Mouse (Mus musculus): ENCODE data around the gene Bicra. TPM values are rescaled to one million over a fixed set of nuclear protein-coding genes. Genes with fewer than 3 reads are reported as not detected.
A peak's percentile ranks its signal among the peaks of the same experiment; 100 is the strongest.

Gene Bicra
- polyA plus RNA-seq, 2 experiments = 0.83 to 1.8 TPM

GRCm38 (mm10) chr7:16048675-16049575 is 1.2 kb upstream of the Bicra start:
- Histone ChIP-seq H3K4me2 (ENCODE audit: low read depth) (peak overlapping the region; percentile 97), H3K9me3 (ENCODE audit: control insufficient read depth, low read length) (no peaks in the 10 kb centered on the region), H3K4me3 (ENCODE audit: insufficient read depth in 1 of 2, low read depth in 2 of 2, low read length in 2 of 2) (peak overlapping the region; percentile 73 to 91), H3K4me1 (replicated peaks; ENCODE audit: control insufficient read depth in 2 of 2, insufficient read depth in 2 of 2, low read length in 1 of 2) (peaks cover 29 to 39% of the 10 kb centered on the region in 2 experiments), H3K27ac (peak overlapping the region; percentile 86), H3K9ac (replicated peaks) (peak overlapping the region; percentile 96), H3K27me3 (ENCODE audit: control insufficient read depth, insufficient read depth, low read length) (no peaks in the 10 kb centered on the region), H3K36me3 (replicated peaks; ENCODE audit: control insufficient read depth, insufficient read depth, low read depth) (no peaks in the 10 kb centered on the region)
- DNase-seq (ENCODE audit: low read depth in 3 of 3, low spot score in 3 of 3) (no peak), ATAC-seq (ENCODE audit: insufficient read depth) (peak; percentile 1; the same call in 1 of the 2 replicates)
- WGBS (ENCODE audit: insufficient replicate concordance) = 4% methylated on average over 36 of the region's 36 CpGs
- TF ChIP-seq EP300 (IDR thresholded peaks at IDR 0.05; ENCODE audit: low read depth) (no peak; the same call in 1 of the 2 replicates), CTCF (IDR thresholded peaks at IDR 0.05; ENCODE audit: low read depth) (no peak)

- Histone ChIP-seq H3K4me1 (replicated peaks; ENCODE audit: control insufficient read depth in 2 of 2, insufficient read depth in 2 of 2, low read length in 1 of 2) (peaks cover 23 to 38% of the 10 kb centered on the region in 2 experiments), H3K9ac (replicated peaks) (peak overlapping the region; percentile 96), H3K27ac (peak overlapping the region; percentile 86), H3K9me3 (ENCODE audit: control insufficient read depth, low read length) (no peaks in the 10 kb centered on the region), H3K36me3 (replicated peaks; ENCODE audit: control insufficient read depth, insufficient read depth, low read depth) (no peaks in the 10 kb centered on the region), H3K4me3 (ENCODE audit: insufficient read depth in 1 of 2, low read depth in 2 of 2, low read length in 2 of 2) (peak overlapping the region; percentile 73 to 91), H3K4me2 (ENCODE audit: low read depth) (peak overlapping the region; percentile 99), H3K27me3 (ENCODE audit: control insufficient read depth, insufficient read depth, low read length) (no peaks in the 10 kb centered on the region)
- WGBS (ENCODE audit: insufficient replicate concordance) = under 1% methylated on average over 19 of the region's 20 CpGs
- TF ChIP-seq EP300 (IDR thresholded peaks at IDR 0.05; ENCODE audit: low read depth) (no peak), CTCF (IDR thresholded peaks at IDR 0.05; ENCODE audit: low read depth) (no peak)
- DNase-seq (ENCODE audit: low read depth in 3 of 3, low spot score in 3 of 3) = peak; percentile 96 to 98 (median 96)
- peak; percentile 79 for ATAC-seq (ENCODE audit: insufficient read depth)
Observed at GRCm38 (mm10) chr7:16048164-16048564, 443 bp upstream of the Bicra start.

GRCm38 (mm10) chr7:16046481-16047337 is 1.0 kb downstream of the Bicra start:
- DNase-seq (ENCODE audit: low read depth in 3 of 3, low spot score in 3 of 3) (peak in 1 of 3 experiments; percentile 34), ATAC-seq (ENCODE audit: insufficient read depth) (peak; percentile 29)
- Histone ChIP-seq H3K9me3 (ENCODE audit: control insufficient read depth, low read length) (no peaks in the 10 kb centered on the region), H3K4me1 (replicated peaks; ENCODE audit: control insufficient read depth in 2 of 2, insufficient read depth in 2 of 2, low read length in 1 of 2) (peaks cover 22 to 35% of the 10 kb centered on the region in 2 experiments), H3K36me3 (replicated peaks; ENCODE audit: control insufficient read depth, insufficient read depth, low read depth) (no peaks in the 10 kb centered on the region), H3K4me2 (ENCODE audit: low read depth) (peak overlapping the region; percentile 99), H3K4me3 (ENCODE audit: insufficient read depth in 1 of 2, low read depth in 2 of 2, low read length in 2 of 2) (peak overlapping the region; percentile 74 to 91), H3K9ac (replicated peaks) (peak overlapping the region; percentile 92), H3K27me3 (ENCODE audit: control insufficient read depth, insufficient read depth, low read length) (no peaks in the 10 kb centered on the region), H3K27ac (peak overlapping the region; percentile 77)
- under 1% methylated on average over 45 of the region's 46 CpGs for WGBS (ENCODE audit: insufficient replicate concordance)
- TF ChIP-seq EP300 (IDR thresholded peaks at IDR 0.05; ENCODE audit: low read depth) (0 out of 2 replicates have a peak, but pooled peaks have one; percentile 2), CTCF (IDR thresholded peaks at IDR 0.05; ENCODE audit: low read depth) (no peak)

- peak overlapping the region; percentile 92 for H3K9ac ChIP-seq (replicated peaks)
- peak overlapping the region; percentile 74 to 91 for H3K4me3 ChIP-seq (ENCODE audit: insufficient read depth in 1 of 2, low read depth in 2 of 2, low read length in 2 of 2)
- peak; percentile 30 for ATAC-seq (ENCODE audit: insufficient read depth)
- H3K4me2 ChIP-seq (ENCODE audit: low read depth) = peak overlapping the region; percentile 99
- H3K36me3 ChIP-seq (replicated peaks; ENCODE audit: control insufficient read depth, insufficient read depth, low read depth) = no peaks in the 10 kb centered on the region
- no peaks in the 10 kb centered on the region for H3K27me3 ChIP-seq (ENCODE audit: control insufficient read depth, insufficient read depth, low read length)
- peak overlapping the region; percentile 77 for H3K27ac ChIP-seq
- no peak for TF ChIP-seq CTCF (IDR thresholded peaks at IDR 0.05; ENCODE audit: low read depth)
- TF ChIP-seq EP300 (IDR thresholded peaks at IDR 0.05; ENCODE audit: low read depth) = 0 out of 2 replicates have a peak, but pooled peaks have one; percentile 10
- H3K4me1 ChIP-seq (replicated peaks; ENCODE audit: control insufficient read depth in 2 of 2, insufficient read depth in 2 of 2, low read length in 1 of 2) = peaks cover 19 to 33% of the 10 kb centered on the region in 2 experiments
- H3K9me3 ChIP-seq (ENCODE audit: control insufficient read depth, low read length) = no peaks in the 10 kb centered on the region
- DNase-seq (ENCODE audit: low read depth in 3 of 3, low spot score in 3 of 3) = peak; percentile 50 to 57 (median 52)
- 0% methylated on average over 7 of the region's 7 CpGs for WGBS (ENCODE audit: insufficient replicate concordance)
Observed at GRCm38 (mm10) chr7:16046101-16046480, 1.6 kb downstream of the Bicra start.

All from liver, embryonic 14.5 days (tissue).